Comparison of ENCODE assay signal across 26 mouse cellular contexts in the genomic region with DNA sequence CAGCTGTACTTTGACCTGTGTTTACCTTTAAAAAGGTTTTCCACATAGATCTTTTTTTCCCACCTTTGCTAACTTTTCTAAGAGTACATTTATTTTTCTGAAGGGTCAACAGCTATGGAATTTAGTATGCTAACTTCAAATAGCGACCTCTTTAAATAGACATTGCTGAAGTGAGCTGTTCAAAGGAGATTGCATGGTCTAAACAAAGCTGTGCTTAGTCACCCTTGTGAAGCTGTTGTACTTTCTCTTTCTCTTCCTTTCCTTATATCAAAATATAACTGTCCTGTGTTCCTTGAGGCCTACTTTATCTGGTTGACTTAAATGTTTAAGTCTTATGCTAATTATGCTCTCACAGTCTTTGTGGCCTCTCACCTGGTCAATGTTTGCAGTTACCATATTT.
DNase-seq lines count a peak whose midpoint lies in the region; ATAC-seq and TF ChIP-seq lines count a peak whose summit lies in the region.
"Had no signal": no experiment of that assay in that cellular context is flagged by ENCODE, and none has a peak within 500 bp of the region (broad histone marks: within the 10 kb centered on the region; RNA-seq: fewer than 3 reads in every experiment).

No protein-coding gene starts in this region.

- peak; percentile 27 for DNase-seq in 416B (ENCODE audit: low read depth)
- peak; percentile 7 for DNase-seq in MEL (ENCODE audit: low read depth, low spot score)
- DNase-seq in splenic B cell, adult 2 months (ENCODE audit: low read depth, low spot score) = peak; percentile 10
- no peak for DNase-seq in urinary bladder, adult 18-20 months (ENCODE audit: low spot score in 2 of 2)
- no peak for DNase-seq in retina, embryonic 14.5 days (ENCODE audit: low spot score)
- DNase-seq in midbrain, embryonic 11.5 days (ENCODE audit: low spot score, missing footprints) = no peak
- DNase-seq: adrenal gland, adult 2 months; adrenal gland, postnatal 10 days; adrenal gland, postnatal 25 days; B cell, adult 2 months; cerebellum, adult 11 months; cerebellum, adult 18-20 months; cerebellum, adult 8-10 months; cerebellum, adult 9-11 months; cerebellum, postnatal 14 days; cerebellum, postnatal 36 days had no signal

- TF ChIP-seq POLR2A in MEL (IDR thresholded peaks at IDR 0.05; ENCODE audit: control insufficient read depth in 1 of 2, insufficient read depth in 1 of 2, low read depth in 1 of 2, low read length in 2 of 2, poor library complexity in 1 of 2) = no peak

- TF ChIP-seq RAD21 in MEL (IDR thresholded peaks at IDR 0.05; ENCODE audit: low read depth, low read length) = no peak

- no peak for TF ChIP-seq EP300 in MEL (IDR thresholded peaks at IDR 0.05; ENCODE audit: low read depth in 1 of 2, low read length in 2 of 2)

- no peaks in the 10 kb centered on the region for H3K36me3 ChIP-seq in MEL (ENCODE audit: control insufficient read depth in 1 of 2, insufficient read depth in 2 of 2, low read length in 2 of 2)
- H3K36me3 ChIP-seq in splenic B cell, adult 2 months (ENCODE audit: control insufficient read depth, insufficient read depth, low read length, poor library complexity, severe bottlenecking) = no peaks in the 10 kb centered on the region
- no peaks in the 10 kb centered on the region for H3K36me3 ChIP-seq in midbrain, embryonic 11.5 days (ENCODE audit: control insufficient read depth, insufficient read depth, low read length)
- H3K36me3 ChIP-seq: embryonic facial prominence, embryonic 10.5 days; embryonic facial prominence, embryonic 12.5 days; forebrain, embryonic 10.5 days; forebrain, embryonic 12.5 days; G1E had no signal

- no peak overlapping the region for H3K4me2 ChIP-seq in midbrain, embryonic 11.5 days
- H3K4me2 ChIP-seq: embryonic facial prominence, embryonic 12.5 days; forebrain, embryonic 12.5 days had no signal

- 61% methylated on average over 1 of the region's 1 CpGs for WGBS in midbrain, embryonic 11.5 days

- H3K4me3 ChIP-seq in MEL (ENCODE audit: control insufficient read depth in 1 of 2, insufficient read depth in 1 of 2, low read depth in 2 of 2, low read length in 2 of 2) = no peak overlapping the region
- H3K4me3 ChIP-seq in midbrain, embryonic 11.5 days (ENCODE audit: low read depth, low read length) = no peak overlapping the region
- H3K4me3 ChIP-seq: embryonic facial prominence, embryonic 10.5 days; embryonic facial prominence, embryonic 12.5 days; erythroblast, embryonic 14.5 days; forebrain, embryonic 10.5 days; forebrain, embryonic 12.5 days had no signal

- H3K9me3 ChIP-seq in MEL (replicated peaks; ENCODE audit: insufficient read depth, low read length) = no peaks in the 10 kb centered on the region
- no peaks in the 10 kb centered on the region for H3K9me3 ChIP-seq in midbrain, embryonic 11.5 days (ENCODE audit: control insufficient read depth, low read length)
- H3K9me3 ChIP-seq: embryonic facial prominence, embryonic 10.5 days; embryonic facial prominence, embryonic 12.5 days; forebrain, embryonic 10.5 days; forebrain, embryonic 12.5 days; G1E had no signal

- H3K9ac ChIP-seq in MEL (ENCODE audit: control insufficient read depth, low read depth, low read length, poor library complexity, severe bottlenecking) = no peak overlapping the region
- no peak overlapping the region for H3K9ac ChIP-seq in midbrain, embryonic 11.5 days (ENCODE audit: low read length)
- H3K9ac ChIP-seq: embryonic facial prominence, embryonic 12.5 days; forebrain, embryonic 12.5 days had no signal

- no peak overlapping the region for H3K27ac ChIP-seq in MEL (ENCODE audit: control insufficient read depth, low read depth, low read length)
- no peak overlapping the region for H3K27ac ChIP-seq in midbrain, embryonic 11.5 days (ENCODE audit: low read depth, low read length)
- H3K27ac ChIP-seq: embryonic facial prominence, embryonic 10.5 days; embryonic facial prominence, embryonic 12.5 days; forebrain, embryonic 10.5 days; forebrain, embryonic 12.5 days had no signal

- no peaks in the 10 kb centered on the region for H3K27me3 ChIP-seq in MEL (ENCODE audit: control insufficient read depth in 1 of 2, insufficient read depth in 2 of 2, low read length in 2 of 2)
- no peaks in the 10 kb centered on the region for H3K27me3 ChIP-seq in splenic B cell, adult 2 months (ENCODE audit: control insufficient read depth, insufficient read depth, low read length, poor library complexity, severe bottlenecking)
- no peaks in the 10 kb centered on the region for H3K27me3 ChIP-seq in midbrain, embryonic 11.5 days (ENCODE audit: control insufficient read depth, insufficient read depth, low read length)
- H3K27me3 ChIP-seq: CH12.LX; embryonic facial prominence, embryonic 12.5 days; forebrain, embryonic 12.5 days had no signal

- no peak for ATAC-seq in midbrain, embryonic 11.5 days (ENCODE audit: low FRiP score)
- ATAC-seq: CD4-positive, CD25-positive, alpha-beta regulatory T cell, adult 4 months; forebrain, embryonic 14.5 days; forebrain, embryonic 16.5 days had no signal

- no peaks in the 10 kb centered on the region for H3K4me1 ChIP-seq in MEL (ENCODE audit: control insufficient read depth in 1 of 2, insufficient read depth in 2 of 2, low read length in 2 of 2)
- H3K4me1 ChIP-seq in midbrain, embryonic 11.5 days (ENCODE audit: control insufficient read depth, insufficient read depth, low read length) = no peaks in the 10 kb centered on the region
- H3K4me1 ChIP-seq: embryonic facial prominence, embryonic 10.5 days; embryonic facial prominence, embryonic 12.5 days; forebrain, embryonic 10.5 days; forebrain, embryonic 12.5 days had no signal

- H3K79me2 ChIP-seq in MEL (ENCODE audit: control insufficient read depth, insufficient read depth, low read length, poor library complexity) = no peaks in the 10 kb centered on the region

- no peak for TF ChIP-seq CTCF in MEL (IDR thresholded peaks at IDR 0.05 in 2 of 3, conservative IDR thresholded peaks at IDR 0.05 in 1 of 3; ENCODE audit: control insufficient read depth in 1 of 3, insufficient read depth in 1 of 3, low read depth in 2 of 3, low read length in 3 of 3, poor library complexity in 1 of 3, severe bottlenecking in 1 of 3)

TF ChIP-seq in MEL, 35 proteins besides CTCF, POLR2A, EP300 and RAD21:
- no peak for TF ChIP-seq TBP (IDR thresholded peaks at IDR 0.05; ENCODE audit: low read depth, low read length)
- no peak for TF ChIP-seq JUND (IDR thresholded peaks at IDR 0.05; ENCODE audit: low read depth, low read length)
- no peak for TF ChIP-seq ETS1 (IDR thresholded peaks at IDR 0.05; ENCODE audit: low read depth, low read length)
- TF ChIP-seq POLR2AphosphoS5 (IDR thresholded peaks at IDR 0.05; ENCODE audit: borderline replicate concordance, low read depth, low read length) = no peak
- TF ChIP-seq USF1 (IDR thresholded peaks at IDR 0.05; ENCODE audit: low read depth, low read length) = no peak
- TF ChIP-seq POLR2AphosphoS2 (IDR thresholded peaks at IDR 0.05; ENCODE audit: low read length) = no peak
- no peak for TF ChIP-seq MYC (IDR thresholded peaks at IDR 0.05; ENCODE audit: low read depth, low read length)
- TF ChIP-seq TAL1 (IDR thresholded peaks at IDR 0.05; ENCODE audit: low read length) = no peak
- TF ChIP-seq HCFC1 (IDR thresholded peaks at IDR 0.05; ENCODE audit: low read depth, low read length) = no peak
- TF ChIP-seq MEF2A (IDR thresholded peaks at IDR 0.05; ENCODE audit: extremely low read depth, insufficient replicate concordance, low read depth, low read length, poor library complexity, severe bottlenecking) = no peak
- no peak for TF ChIP-seq BHLHE40 (IDR thresholded peaks at IDR 0.05; ENCODE audit: borderline replicate concordance, low read depth, low read length)
- TF ChIP-seq MAFK (IDR thresholded peaks at IDR 0.05; ENCODE audit: borderline replicate concordance, low read depth, low read length) = no peak
- no peak for TF ChIP-seq ZMIZ1 (IDR thresholded peaks at IDR 0.05; ENCODE audit: low read depth, low read length)
- TF ChIP-seq SMC3 (IDR thresholded peaks at IDR 0.05; ENCODE audit: low read depth, low read length) = no peak
- no peak for TF ChIP-seq RCOR1 (IDR thresholded peaks at IDR 0.05; ENCODE audit: low read depth, low read length)
- no peak for TF ChIP-seq ELF1 (IDR thresholded peaks at IDR 0.05; ENCODE audit: low read depth, low read length)
- no peak for TF ChIP-seq MAX (IDR thresholded peaks at IDR 0.05; ENCODE audit: low read length)
- TF ChIP-seq SIN3A (IDR thresholded peaks at IDR 0.05; ENCODE audit: low read length) = no peak
- no peak for TF ChIP-seq NRF1 (IDR thresholded peaks at IDR 0.05; ENCODE audit: insufficient read depth, low read depth, low read length, poor library complexity, severe bottlenecking)
- TF ChIP-seq KAT2A (conservative IDR thresholded peaks at IDR 0.05; ENCODE audit: low read depth, low read length) = no peak

Comparison
In these comparisons a context has a peak if more than half of its experiments do, and no peak if none do; other contexts are left out.
1. DNase-seq: peak in 416B (single experiment), MEL (single experiment) and splenic B cell, adult 2 months (single experiment); none in urinary bladder, adult 18-20 months (0 of 2), retina, embryonic 14.5 days (single experiment) and midbrain, embryonic 11.5 days (single experiment).